Mouse (Mus musculus) layer of hippocampus, postnatal 36 days (tissue): ENCODE results near the gene Pax7. TPM values are rescaled to one million over a fixed set of nuclear protein-coding genes. Genes with fewer than 3 reads are reported as not detected.
A peak's percentile ranks its signal among the peaks of the same experiment; 100 is the strongest.

Experiments used
- DNase-seq, 2 experiments: peaks; one replicate each; pipeline ENCODE4 v3.0.0; 2022
- total RNA-seq, 2 experiments: library from RNA; stranded (reverse); gene quantifications; 2 replicates each; pipeline ENCODE4 v1.2.3; 2021

Pax7 gene
- total RNA-seq, 2 experiments from 2014 or later = 0.05 TPM; not detected in 1

DNA sequence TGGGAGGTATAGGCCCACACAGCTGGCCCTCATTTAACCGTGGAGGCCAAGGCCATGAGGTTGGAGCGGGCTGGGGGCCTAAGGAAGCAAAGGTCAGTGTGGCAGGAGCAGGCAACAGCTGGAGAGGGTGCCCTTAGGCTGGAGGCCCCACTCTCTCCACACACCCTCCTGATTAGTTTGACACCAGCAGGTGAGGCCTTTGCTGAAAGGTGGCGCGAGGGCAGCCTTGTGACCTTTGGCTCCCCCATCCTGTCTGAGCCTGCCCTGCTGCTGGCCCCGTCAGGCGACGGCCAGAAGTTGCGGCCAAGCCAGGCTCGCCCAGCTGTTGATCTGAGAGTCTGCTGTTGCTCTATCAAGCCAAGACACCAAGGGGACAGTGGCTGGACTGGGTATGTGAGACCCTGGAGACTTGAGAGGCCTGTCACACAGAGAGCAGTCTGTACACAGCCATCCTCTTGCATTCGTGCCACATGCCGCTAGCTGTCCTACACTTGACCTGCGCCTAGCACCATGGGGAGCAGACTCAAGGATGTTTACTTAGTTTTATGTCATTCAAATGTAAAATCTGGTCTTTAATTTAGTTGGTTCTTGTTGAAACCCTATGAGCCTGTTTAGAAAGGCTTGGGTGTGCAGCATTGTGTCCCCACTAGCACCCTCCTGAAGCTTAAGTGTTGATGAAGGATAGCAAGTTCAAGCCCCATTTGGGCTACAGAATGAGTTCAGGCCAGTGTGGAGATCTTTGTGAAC is 86.0 kb downstream of the Pax7 start:
- no peak for DNase-seq

DNA sequence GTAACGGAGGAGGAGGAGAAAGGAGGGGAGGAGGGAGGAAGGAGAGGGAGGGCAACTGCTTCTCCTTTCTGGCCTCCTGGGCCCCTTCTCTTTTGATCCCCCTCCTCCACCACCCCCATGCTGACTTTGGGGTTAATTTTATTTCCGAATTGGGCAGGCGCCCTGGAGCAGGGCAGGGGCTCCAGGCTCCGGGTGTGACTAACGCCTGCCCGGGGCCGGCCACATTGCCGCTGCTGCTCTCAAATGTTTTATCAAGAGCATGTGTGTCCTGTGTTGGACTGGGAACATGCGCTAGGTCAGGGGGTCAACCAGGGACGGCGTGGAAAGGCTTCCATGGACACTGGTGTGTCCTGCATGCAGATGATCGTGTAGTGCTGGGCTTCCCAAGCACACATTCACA is 87.2 kb downstream of the Pax7 start:
- no peak for DNase-seq

DNA sequence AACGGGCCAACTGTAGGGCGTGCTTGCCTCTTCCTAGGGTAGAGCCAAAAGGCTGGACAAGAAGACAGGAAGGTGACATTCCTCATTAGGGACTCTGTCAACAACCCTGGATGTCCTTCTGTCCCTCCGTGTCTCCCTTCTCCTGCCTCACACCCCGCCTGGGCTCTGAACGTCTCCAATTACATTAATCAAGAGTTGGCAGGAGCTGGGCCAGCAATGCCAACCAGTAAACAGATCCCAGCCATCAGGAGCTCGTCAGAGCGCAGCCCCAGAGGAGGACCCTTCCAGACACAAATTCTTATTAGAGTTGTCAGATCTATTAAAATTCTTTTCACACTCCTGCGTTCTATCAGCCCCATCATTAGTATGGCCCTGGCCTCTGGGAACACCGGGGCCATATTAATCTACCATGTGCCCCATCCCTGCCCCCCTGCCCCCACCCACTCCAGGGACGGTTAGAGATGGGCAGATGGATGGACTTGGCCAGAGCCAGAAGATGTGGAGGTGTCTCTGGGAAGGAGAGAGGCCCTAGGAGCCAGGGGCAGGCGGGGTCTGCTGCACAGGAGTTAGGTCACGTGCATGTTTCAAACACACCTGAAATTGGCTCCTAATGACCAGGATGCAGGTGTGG is 88.4 kb downstream of the Pax7 start:
- no peak for DNase-seq

DNA sequence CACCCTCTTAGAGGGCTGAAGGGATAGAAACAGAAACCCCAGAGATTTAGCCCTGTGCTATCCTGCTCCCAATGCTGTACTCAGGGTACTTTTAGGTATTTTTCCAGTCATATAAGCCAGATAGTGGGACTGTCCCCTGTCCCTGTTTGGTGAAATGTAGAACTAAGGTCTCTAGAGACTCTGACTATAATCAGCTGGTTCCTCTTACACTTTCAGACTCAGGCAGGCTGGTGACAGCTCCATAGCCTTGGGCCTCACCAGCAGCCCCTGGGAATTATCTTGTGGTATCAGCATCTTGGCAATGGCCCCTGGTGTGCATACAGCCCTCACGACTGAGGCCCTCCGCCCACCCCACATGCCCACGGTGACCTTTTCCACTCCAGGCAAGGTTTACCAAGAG is 89.7 kb downstream of the Pax7 start:
- DNase-seq = no peak

DNA sequence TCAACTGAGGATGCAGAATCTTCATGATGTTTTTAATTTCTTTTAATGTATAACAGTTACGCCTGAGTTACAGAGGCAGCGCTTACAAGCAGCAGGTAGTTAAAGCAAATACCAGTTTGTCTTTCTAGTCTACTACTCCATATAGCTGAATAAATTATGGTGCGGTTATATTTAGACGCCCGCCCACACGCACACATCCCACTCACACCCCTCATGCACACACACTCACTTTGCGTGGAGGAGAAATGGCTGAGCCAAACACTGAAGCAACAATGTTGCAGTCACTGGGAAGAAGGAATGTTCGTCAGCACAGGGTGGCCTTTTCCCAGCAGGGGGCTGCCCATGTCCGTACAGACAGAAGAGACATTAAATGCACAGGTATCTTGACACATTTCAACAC is 96.3 kb downstream of the Pax7 start:
- peak; percentile 17 to 27 for DNase-seq

DNA sequence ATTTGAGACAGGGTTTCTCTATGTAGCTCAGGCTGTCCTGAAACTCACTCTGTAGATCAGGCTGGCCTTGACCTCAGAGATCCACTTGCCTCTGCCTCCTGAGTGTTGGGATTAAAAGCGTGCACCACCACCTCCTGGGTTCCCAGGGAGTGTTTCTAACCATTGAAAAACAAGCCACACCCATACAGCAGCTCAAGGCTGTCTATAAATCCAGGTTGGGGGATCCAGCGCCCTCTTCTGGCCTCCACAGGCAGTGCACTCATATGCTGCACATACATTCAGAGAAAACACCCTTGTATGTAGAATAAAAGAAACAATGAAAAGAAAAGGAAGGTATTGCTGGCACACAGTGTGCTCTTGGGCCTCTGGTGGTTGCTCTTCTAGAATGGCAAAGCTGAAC is 106.2 kb downstream of the Pax7 start:
- no peak for DNase-seq

DNA sequence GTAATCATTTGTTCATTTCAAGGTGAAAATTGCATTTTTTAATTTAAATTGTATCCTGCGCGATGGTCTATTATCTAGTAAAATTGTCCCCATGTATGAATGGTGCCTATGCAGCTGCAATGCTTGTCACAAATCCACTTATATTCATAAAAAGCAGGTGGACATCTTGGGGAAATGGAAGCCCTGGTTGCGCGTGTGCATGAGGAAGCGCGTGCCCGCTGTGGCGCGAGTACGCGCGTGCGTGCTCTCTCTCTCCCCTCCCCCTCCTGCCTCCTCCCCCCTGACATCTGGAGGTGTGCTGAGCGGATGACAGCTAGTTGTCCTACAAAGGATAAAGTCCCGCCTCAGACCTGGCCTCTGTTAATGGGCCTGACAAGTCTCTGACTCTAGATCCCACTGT is 107.9 kb downstream of the Pax7 start:
- no peak for DNase-seq

DNA sequence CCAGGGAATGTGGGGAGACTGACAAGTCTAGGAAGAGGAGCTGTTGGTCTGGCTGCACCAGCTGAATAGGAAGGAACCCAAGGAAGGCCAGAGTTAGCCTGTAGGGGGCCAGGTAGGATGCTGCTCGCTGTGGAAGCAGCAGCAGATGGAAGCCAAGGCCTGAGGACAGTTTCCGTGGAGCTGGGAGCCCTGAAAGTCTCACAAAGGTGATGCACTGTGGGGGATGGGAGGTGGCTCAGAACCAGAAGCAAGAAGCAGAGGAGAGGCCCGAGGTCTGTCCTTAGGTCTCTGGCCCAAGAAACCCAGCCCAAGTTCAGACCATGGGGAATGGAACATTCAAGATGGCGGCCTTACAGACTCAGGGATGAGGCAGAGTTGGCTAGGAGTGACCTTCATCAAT is 109.0 kb downstream of the Pax7 start:
- DNase-seq = no peak

DNA sequence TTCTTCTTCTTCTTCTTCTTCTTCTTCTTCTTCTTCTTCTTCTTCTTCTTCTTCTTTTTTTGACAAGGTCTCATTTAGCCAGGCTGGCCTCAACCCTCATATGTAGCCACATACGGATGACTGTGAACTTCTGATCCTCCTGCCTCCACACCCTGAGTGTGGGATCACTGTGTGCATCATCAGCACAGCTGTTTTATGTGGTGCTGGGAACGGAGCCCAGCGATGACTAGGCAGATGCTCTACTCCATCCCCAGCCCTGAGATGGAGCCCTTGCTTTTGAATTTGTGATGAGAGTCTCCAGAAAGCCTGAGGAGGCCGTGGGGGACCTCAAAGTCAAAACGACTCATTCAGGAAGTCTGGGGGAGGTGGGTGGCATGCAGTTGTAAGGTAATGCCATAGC is 114.3 kb downstream of the Pax7 start:
- DNase-seq = no peak

DNA sequence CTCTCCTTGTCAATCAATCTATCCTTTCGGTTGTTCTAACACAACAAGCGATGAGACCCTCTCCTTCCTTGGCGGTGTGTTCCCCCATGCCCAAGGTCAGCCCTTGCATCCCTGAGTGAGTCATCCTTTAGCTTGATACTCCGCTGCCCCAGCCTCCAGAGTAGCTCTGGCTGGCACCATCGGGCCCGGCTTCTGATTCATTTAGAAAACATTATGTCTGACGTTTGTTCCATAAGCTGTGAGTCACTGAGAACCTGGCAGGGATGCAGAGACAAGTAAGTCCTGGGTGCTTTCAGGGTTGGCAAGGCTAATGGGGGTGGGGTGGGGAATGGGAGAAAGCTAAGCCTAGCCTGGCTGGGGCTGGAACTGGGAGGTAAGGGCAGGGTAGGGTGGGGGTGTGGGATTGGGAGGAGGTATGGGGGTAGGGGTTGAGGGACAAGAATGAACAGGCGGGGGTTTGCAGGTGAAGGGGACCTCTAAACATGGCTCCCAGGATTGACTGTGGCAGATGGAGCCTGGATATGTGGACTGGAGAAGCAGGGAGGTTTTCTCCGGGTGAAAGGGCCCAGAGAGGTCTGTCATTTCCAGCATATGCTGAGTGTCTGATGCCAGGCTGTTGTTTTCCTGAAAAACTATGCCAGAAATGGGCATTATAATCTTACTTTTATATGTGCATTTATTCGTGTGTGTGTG is 116.7 kb downstream of the Pax7 start:
- peak; percentile 27 to 31 for DNase-seq

DNA sequence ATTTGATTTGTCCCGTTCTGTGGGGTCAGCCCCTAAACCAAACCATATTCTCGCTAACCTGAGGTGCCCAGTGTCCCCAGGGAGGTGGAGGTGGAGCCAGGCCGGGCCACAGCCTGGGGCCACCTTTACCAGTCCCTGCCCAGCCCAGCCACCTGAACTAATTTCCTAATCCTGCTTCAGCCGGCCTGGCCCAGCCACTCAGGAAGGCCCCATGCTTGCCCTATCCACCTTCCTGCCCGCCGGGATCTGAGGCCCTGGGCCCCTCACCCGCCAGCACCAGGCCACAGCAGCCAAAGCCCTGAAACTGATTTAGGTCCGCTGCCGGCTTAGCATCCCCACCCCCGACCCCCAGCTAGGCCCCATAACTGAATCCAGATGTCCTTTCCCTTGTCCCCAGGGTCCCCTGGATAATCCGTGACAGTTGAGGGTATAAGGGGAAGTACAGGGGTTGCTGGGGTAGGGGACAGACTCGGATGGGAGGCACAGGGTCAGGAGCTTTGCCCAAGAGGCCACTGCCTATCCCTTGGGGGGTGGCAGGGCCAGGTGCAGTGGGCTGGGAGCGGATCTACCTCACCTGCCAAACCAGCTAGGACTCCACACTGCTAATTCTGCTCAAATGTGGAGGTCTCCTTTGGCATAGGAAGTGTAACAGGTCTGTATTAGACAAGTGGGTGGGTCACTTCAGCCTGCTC is 117.9 kb downstream of the Pax7 start:
- no peak for DNase-seq

DNA sequence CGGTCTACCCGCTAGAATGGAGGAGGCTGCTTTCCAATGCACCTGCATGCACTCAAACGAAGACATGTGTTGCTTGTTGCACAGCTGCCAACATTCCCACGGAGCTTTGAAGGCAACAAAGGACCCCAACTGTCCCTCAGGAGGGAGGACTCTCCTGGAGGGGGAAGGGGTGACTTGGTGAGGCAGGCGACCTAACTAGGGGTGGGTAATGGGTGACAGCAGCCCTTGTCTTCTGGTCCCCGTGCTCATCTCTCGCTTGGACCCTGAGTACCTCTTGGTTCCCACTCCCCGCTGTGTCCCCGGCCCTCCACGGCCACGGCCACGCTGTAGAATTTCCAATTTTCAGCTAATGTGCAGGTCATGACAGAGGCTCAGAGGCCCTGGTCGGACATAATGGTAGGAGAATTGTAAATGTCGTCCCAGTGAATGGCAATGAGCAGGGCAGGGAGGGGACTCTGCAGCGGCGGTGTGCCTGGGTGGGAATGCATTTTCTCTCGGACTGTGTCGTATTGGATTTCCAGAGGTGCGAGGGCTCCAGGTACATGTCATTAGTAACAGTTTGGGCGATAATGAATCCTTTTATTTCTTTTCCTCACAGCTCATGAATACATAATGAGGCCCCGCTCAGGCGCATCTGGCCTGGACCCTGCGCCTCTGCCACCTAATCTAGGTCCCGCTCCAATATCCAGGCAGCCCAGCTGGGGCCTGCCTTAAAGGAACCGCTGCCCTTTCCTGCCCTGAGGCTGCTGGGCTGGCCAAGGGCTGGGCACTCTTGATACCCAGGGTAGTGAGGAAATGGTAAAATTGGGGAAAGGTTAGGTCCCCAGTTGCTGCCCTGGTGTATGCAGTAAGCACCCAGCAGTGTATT is 122.6 kb downstream of the Pax7 start:
- DNase-seq = no peak

DNA sequence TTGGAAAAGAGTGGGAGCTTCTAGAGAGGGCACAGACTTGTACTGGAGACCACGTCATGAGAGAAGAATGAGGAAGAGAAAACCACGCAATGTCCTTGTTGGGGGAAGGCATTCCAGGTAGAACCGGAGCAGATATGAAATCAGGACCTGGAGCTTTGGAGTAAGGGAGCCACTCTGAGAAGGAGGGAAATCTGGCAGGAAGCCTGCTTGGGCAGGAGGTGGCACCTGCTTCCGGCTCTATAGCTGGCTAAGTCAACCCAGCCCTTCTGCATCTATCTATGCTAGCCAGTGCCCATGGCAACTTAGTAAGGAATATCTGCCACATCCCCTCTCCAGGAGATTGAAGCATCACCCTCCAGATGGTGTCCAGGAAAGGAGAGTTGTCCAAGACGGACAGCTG is 127.3 kb downstream of the Pax7 start:
- DNase-seq = no peak

DNA sequence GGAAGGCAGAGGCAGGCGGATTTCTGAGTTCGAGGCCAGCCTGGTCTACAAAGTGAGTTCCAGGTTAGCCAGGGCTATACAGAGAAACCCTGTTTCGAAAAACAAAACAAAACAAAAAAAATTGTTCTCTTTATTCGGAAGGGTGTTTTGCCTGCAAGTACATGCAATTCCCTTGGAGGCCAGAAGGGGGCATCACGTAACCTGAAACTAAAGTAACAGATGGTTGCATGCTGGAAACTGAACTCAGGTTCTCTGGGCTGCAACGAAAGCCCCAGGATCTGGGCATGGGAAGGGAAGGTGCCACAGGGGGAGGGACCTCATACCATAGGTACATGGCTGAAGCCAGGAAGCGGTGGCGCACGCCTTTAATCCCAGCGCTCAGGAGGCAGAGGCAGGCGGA is 129.9 kb downstream of the Pax7 start:
- no peak for DNase-seq

DNA sequence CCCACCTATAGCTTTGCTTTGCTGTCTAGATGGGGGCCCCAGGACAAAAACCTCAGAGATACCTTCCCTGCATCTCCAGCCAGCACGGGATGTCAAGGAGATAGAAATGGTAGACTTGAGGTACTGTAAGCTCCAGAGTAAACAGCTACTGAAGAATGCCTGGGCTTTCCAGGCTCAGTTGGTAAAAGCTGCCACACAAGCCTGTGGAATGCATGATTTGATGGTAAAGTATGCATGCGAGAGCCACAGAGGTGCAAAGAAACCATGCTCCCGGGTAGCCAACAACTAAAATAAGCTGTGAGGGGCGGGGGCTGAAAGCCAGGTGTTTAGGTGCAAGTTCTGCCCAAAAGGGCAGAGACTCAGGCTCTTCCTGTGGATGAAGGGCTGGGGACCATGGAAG is 130.4 kb downstream of the Pax7 start:
- no peak for DNase-seq

DNA sequence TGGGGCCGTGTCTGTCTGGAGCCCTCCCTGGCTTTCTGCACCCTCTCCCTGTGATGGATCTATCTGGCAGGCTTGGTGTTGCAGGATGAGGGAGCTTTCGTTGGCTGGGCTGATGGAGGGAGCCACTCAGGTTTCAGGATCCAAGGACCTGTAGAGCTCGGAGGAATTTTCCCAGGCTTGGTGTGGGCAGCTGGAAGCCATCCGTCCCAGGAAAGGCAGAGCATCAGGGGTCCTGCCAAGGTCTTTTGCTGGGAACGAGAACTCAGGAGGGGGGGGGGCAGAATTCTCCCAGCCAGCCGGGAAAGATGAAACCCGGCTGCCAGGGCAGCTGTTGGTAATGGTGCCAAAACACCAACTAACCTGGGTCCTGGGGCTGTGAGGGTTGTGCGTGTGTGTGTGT is 134.7 kb downstream of the Pax7 start:
- no peak for DNase-seq

DNA sequence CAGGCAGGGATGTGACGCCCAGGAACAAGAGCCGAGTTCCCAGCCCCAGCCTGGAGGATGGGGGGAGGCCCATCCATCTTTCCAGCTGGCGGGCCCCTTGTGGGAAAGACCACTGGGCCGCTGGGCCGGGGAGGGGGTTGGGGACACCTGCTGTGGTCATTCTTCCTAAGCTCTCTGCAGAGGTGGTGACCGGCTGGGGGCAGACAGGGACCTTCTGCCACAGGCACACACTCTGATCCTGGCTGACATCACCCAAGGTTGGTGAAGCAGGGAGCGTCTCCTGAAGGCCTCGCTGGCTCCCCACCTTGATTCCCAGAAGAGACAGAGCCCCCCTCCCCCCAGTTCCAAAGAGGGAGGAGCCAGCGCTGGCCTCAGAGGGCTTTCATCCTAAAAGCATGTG is 135.6 kb downstream of the Pax7 start:
- DNase-seq = no peak

DNA sequence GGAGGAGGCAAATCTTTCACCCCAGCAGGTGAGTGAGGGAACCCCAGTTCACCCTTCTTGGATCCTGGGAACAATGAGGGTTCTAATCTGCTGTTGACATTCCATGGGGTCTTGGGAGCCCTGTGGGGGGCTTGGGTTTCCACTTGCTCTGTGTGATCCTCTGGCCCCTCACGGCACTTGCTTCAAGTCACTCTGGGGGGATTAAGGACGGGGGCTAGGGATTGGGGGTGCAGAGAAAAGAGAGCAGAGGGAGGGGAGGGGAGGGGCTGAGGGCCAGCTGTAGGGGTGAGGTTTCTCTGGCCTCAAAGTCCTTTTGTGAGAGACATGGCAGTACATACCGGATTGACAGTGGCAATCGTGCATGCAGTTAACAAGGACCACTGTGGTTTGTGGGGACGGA is 140.0 kb downstream of the Pax7 start:
- no peak for DNase-seq

DNA sequence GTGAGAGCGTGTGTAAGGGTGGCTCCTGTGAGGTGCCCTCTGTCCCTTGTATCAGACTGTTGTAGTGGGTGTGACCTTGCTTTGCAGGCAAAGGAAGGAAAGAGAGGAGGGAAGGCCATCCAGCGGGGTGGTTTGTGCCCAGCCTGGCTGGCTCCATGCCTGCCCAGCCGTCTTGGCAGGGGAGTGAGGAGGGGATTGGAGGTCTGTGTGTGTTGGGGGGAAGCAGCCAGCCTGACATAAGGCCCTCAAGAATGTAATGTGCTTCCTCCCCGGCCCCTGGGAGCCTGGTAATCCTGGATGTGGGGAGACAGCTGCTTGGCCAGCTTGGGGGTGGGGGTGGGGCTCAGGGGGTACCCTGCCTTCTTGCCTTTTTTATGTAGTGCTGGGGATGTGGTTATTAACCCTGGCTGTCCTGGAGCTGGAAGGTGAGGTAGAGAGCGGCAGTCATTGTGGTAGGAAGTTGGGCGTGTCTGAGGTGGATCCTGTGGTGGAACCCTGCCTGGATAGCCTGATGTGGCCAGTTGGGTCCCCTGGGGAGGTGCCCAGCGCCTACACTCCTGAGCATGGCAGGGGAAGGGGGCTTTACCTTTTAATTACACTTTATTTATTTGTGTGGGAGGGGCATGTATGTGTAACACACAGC is 143.6 kb downstream of the Pax7 start:
- DNase-seq = no peak

DNA sequence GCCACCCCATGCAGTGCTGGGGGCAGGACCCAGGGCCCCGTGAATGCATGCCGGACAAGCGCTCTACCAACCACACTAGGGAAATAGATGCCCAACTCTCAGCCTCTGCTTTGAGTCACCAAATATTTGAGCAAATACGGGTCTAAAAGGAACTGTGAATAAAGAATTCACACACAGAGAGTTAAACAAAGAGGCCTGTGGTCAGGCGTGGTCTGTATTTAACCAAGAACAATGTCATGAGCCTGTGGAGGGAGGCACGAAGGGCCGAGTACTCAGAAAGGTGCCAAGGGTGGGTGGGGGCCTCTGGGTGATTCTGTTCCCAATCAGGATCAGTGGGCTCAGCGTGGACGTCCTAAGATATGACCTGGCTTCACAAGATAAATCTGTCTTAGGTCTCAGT is 145.3 kb downstream of the Pax7 start:
- no peak for DNase-seq
